Mouse (Mus musculus) brain, embryonic 14.5 days (tissue): ENCODE measurements around the gene Gm20604.

Experiments used
- CTCF ChIP-seq: fragments of 200-500 bp; IDR thresholded peaks from 2 replicates; pipeline ENCODE4 v1.5.1; 2012; ENCODE audit warnings: inconsistent platforms, mild to moderate bottlenecking, moderate library complexity, borderline replicate concordance; ENCODE audit not compliant: insufficient read depth, insufficient read length; ENCODE audit errors: extremely low read depth
- POLR2A ChIP-seq: fragments of 200-500 bp; IDR thresholded peaks from 2 replicates; pipeline ENCODE4 v1.6.1; 2012; ENCODE audit warnings: mild to moderate bottlenecking, inconsistent platforms, borderline replicate concordance; ENCODE audit not compliant: poor library complexity, insufficient read depth, insufficient read length, severe bottlenecking; ENCODE audit errors: extremely low read depth

DNA sequence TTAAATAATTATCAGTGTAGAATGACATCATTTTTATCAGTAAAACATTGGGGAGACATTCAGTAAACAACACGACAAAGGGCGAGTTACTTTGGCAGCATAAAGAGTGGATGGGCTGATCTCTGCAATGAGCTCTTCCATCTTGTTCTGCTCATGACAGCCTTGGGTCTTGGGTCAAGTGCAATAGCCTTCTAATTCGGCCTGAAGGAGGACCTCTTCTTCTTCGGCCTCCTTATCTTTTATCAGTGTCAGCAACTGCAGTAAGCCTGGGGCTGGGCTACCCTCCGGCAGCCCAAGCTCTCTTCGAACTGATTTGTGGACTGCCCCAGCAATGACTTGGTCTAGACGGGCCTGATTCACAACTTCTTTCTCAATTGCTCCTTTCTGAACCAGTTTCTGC is 16.4 kb downstream of the Gm20604 start:
- no peak for TF ChIP-seq CTCF
- no peak for TF ChIP-seq POLR2A
